Mouse (Mus musculus) mesoderm, embryonic 11.5 days (tissue): ENCODE measurements around the gene Adm.
"Not testable (repeated sequence)": the region's sequence is repeated elsewhere in the genome, so short reads cannot be mapped to it uniquely, and the experiment has no call there.

ENCODE experiments used
- DNase-seq: peaks from one replicate; pipeline ENCODE4 v3.0.0-alpha.2; 2012; ENCODE audit warnings: low read depth, low spot score

Adm gene

GRCm38 (mm10) chr7:110628611-110629354 is 1.3 kb downstream of the Adm start:
- no peak for DNase-seq

- peak; percentile 93 for DNase-seq
Observed at GRCm38 (mm10) chr7:110629892-110630666, 2.6 kb downstream of the Adm start.

DNA sequence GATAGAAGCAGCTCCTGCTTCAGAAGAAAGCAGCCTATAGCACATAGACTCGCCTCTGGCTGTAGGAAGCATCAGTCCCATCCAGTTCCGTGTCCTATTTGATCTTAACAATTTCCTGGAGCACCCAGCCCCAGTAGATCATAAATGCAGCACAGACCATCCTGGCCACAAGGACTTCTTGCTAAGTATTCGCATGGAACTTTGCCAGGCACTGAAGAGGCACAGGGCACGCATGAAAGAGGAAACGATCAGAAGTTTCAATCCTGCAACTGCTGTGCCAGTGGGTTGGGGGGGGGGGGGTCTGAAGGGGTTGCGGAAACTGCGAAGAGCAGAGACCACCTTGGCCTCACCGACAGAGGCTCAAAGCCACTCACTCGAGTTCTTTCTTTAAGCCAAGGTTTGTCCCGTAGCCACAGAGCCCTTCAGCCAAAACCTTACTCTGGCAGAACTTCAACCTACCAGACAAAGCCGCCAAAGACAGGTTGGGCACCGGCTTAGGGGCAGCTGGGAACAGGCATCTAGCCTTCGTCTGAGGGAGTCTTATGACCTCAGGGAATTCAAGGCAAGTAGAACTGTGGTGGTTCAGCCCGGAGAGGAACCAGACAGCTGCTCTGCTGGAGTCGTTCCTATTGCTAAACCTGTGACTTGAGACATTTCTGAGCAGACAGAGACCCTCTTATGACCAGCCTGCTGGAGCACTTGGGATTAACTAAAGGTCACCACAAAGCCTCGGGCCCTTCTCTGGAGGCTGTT is 3.9 kb downstream of the Adm start:
- no peak for DNase-seq

DNA sequence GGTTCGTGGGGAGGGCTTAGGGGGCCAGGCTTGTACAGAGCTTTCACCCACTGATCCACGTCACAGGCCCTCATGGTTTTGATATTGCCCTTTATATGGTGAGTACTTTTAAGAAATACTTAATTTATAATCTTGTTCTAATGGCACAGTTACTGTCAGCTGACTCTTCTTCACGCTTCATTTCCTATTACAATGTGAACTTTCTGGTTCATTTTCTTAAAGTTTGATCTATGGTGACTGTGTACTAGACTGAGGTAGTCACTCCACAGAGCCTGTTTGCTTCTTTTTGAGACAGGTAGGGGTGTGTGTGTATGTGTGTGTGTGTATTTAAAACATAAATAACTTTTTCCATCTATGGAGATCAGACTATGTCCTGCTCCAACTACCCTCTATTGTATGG is 8.5 kb downstream of the Adm start:
- DNase-seq, result no peak

- no peak for DNase-seq
Observed at GRCm38 (mm10) chr7:110636559-110636958, 9.1 kb downstream of the Adm start.

DNA sequence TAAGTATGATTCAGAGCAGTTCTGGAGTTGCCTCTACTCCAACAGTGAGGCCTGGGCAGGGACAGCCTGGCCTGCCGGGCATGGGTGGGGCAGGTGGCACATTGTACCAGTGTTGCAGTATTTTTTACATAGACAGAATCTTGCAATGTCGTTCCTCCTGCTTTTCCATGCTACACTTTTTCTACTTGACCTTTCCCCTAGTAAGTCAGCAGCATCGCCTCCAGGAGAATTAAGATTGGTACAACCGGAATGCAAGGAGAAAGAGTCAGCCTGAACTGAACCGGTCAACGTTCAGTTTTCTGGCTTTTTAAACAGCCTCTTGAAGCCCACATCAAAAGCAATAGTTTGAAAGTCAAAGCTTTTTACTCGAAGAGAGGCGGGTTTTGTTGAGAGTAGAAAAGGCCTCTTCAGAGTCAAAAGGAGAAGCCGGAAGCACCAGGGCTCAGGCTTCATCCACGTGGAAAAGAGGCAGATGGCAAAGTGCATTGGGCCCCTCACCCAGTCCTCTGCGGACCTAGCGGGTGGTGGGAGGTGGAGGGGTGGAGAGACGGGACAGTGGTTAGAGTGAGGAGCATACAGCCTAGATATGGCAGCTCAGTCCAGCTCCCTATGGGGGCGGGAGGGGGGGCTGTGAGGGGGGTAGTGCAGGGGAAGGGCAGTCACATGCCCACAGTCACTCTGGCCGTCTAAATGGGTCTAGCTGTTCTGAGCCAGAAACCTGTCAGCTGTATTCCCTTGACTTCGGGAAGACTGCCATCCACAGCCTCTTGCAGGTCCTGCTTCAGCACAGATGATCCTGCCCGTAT is 11.0 kb downstream of the Adm start:
- DNase-seq, result no peak

DNA sequence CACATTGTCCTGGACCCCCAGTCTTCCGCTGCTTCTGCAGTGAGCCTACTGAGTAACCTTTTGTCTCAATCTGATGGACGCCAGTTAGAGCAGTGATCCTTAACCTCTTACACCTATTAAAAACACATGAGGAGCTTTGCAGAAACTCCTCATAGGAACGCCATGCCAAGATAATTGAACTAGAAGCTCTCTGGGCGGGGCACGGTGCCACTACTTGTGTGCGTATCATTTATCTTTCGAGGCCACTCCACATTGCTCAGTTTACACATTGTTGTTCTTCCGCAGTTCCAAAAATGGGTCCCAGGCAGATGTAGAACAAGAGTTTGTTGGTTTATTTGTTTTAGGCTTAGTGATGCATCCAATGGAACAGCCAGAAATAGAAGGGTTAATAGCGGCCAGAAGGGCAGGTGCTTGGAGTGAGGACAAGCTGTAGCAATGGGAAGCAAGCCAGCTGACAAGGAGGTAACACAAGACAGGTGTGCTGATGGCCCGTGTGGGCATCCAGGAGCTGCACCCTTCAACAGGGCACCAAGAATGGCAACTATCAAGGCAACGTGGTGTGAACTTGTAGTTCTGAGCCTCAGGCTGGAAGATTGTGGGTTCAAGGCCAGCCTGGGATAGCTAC is 11.9 kb downstream of the Adm start:
- no peak for DNase-seq

GRCm38 (mm10) chr7:110639958-110640357 is 12.5 kb downstream of the Adm start:
- not testable (repeated sequence) for DNase-seq

DNA sequence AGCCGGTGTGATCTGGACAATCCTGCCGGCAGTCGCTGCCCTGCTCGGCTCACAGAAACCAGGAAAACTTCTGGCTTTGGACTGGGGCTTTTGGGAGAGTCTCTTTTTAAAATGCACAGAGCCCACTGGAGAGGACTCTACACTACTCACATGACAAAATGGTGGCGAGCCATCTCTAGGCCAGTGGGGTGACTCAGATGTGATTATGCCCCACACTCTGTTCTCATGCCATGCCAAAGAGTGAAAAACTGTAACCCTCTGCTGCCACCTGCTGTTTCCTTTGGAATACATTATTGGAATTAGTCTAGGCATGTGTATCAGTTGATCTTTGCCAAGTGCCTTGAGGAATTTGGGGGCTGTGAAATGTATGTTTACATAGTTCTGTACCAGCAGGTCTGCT is 17.9 kb downstream of the Adm start:
- peak; percentile 80 for DNase-seq

DNA sequence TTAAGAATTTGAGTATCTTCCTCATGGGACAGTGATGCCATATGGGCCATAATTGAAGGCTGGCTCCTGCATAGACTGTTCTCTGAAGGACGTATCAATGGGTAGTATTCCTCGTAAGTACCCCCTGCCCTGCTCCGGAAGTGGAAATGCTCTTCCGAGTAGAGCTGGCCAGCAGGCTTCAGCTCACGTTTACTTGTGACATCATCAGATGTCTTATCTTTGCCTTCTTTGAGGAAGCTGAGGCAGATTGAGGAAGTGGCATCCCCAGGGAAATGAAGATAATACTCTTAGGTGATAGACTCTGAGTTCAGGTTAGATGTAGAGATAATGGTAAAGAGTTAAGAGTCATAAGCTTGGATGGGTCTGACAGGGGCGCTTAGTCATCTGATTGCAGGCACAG is 18.4 kb downstream of the Adm start:
- DNase-seq, result no peak

GRCm38 (mm10) chr7:110646611-110647407 is 19.3 kb downstream of the Adm start:
- DNase-seq, result no peak

GRCm38 (mm10) chr7:110647559-110648454 is 20.3 kb downstream of the Adm start:
- no peak for DNase-seq

DNA sequence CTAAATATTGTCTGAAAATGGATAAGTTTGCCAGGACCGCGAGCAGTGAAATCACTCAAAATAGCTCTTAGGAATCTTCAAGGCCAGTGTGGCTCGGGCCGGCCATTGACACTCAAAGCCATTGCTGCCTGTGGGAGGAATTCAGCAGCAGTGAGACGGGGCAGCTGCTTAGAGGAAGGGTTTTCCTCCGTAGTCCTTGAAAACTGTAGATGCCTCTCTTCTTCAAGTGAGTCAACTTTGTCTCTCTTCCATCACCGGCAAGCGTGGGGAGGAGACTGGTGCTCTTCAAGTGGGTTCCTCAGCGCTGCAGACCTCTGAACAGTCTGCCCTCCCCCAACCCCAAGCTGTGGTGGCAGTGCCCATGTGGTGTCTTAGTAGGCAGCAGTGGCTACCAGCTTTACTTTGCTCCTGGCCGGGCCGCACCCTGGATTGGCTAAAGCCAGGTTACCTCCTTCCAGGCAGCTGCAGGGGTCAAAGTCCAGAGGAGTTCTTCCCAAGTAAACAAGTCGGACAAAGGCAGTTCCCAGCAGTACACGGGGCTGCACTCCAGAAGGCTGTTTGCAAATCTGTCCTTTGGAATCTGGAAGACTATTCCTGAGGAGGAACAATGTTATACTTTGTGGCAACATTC is 21.1 kb downstream of the Adm start:
- no peak for DNase-seq

DNA sequence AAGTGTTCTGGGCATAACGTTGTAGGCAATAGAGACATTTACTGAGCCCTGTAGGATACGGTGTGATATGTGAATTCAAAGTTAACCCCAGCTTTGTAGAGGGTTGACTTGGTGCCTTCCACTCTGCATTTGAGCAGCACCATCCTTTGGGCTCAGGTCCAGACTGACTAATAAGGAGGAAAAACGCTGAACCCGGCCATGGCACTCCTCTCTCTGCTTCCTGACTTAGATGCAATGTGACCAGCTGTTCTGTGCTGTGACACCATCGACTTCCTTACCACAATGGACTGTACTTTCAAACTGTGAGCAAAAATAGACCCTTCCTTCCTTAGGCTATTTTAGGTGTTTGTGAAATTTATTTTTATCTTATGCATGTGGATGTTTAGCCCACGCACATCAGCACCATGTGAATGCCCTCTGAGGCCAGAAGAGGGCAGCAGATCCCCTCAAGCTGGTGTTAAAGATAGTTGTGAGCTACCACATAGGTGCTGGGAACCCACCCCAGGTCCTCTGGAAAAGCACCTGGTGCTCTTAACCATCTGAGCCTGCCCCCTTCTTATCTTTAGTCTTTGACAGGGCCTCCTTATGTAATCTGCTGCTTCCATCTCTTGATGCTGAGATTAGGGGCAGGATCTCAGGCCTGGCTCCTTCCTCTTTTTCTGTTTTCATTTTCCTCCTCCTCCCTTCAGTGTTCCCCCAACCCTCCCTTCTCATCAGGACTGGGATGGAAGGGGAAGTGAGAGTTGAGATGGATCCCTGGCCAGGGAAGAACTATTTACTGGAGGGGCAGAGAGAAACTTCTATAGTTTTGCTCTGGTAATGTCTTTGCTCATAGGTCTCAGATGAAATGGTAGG is 21.9 kb downstream of the Adm start:
- DNase-seq, result no peak

- DNase-seq, result no peak
Observed at GRCm38 (mm10) chr7:110650491-110650890, 23.0 kb downstream of the Adm start.

DNA sequence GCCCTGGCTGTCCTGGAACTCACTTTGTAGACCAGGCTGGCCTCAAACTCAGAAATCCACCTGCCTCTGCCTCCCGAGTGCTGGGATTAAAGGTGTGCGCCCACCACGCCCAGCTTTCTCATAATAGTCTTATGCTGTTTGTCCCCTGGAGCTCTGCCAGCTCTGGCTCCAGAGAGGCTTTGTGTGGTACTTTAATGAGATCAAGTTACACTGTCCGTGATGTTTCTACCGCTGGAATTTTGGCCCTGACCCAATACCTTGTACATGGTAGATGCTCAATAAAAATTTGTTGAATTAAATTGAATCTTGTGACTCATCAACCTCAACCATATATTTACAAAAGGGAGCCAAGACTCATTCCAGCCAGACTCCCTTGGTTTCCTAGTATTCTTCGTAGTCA is 23.6 kb downstream of the Adm start:
- no peak for DNase-seq

GRCm38 (mm10) chr7:110655230-110655629 is 27.8 kb downstream of the Adm start:
- DNase-seq, result no peak

- no peak for DNase-seq
Observed at GRCm38 (mm10) chr7:110655966-110656365, 28.5 kb downstream of the Adm start.
